Mouse (Mus musculus) brown adipose tissue, adult 24 weeks (tissue): ENCODE data around the gene Atp6v0e2. TPM values are rescaled to one million over a fixed set of nuclear protein-coding genes. Genes with fewer than 3 reads are reported as not detected.

Experiments
- H3K27ac ChIP-seq: fragments of 200-500 bp; replicated peaks from 2 replicates; pipeline ENCODE4 v1.5.1; 2012; ENCODE audit warnings: low read depth, mild to moderate bottlenecking, low read length
- H3K4me1 ChIP-seq: fragments of 200-500 bp; 2 replicates; pipeline ENCODE4 v1.6.1; 2012; ENCODE audit warnings: low read length, mixed read lengths; ENCODE audit not compliant: control insufficient read depth, insufficient read depth, insufficient read length
- H3K4me3 ChIP-seq: fragments of 200-500 bp; 2 replicates; pipeline ENCODE4 v1.5.1; 2012; ENCODE audit warnings: low read depth, mild to moderate bottlenecking, low read length, moderate library complexity; ENCODE audit not compliant: insufficient read depth
- polyA plus RNA-seq: library from polyadenylated mRNA; stranded (reverse); fragments of >200 nt; gene quantifications from 2 replicates; pipeline ENCODE4 v1.2.4, GENCODE M21; 2012; ENCODE audit not compliant: missing spikeins, insufficient read depth, insufficient read length

The Atp6v0e2 gene
- polyA plus RNA-seq, 1 experiment = 4.0 TPM

GRCm38 (mm10) chr6:48529871-48530440 lies 7.5 kb upstream of the Atp6v0e2 start:
- H3K4me1 ChIP-seq = peaks cover 8% of the 10 kb centered on the region
- H3K27ac ChIP-seq = no peak overlapping the region

GRCm38 (mm10) chr6:48530862-48531261 lies 6.6 kb upstream of the Atp6v0e2 start:
- peaks cover 8% of the 10 kb centered on the region for H3K4me1 ChIP-seq
- H3K4me3 ChIP-seq = no peak overlapping the region
- H3K27ac ChIP-seq = no peak overlapping the region

More at GRCm38 (mm10) chr6:48529871-48530440, 7.5 kb upstream of the Atp6v0e2 start:
- no peak overlapping the region for H3K4me3 ChIP-seq

GRCm38 (mm10) chr6:48533475-48533874 lies 3.9 kb upstream of the Atp6v0e2 start:
- H3K4me1 ChIP-seq = peaks cover 8% of the 10 kb centered on the region
- H3K27ac ChIP-seq = no peak overlapping the region
- no peak overlapping the region for H3K4me3 ChIP-seq

GRCm38 (mm10) chr6:48534913-48535312 lies 2.5 kb upstream of the Atp6v0e2 start:
- Histone ChIP-seq H3K4me3 (no peak overlapping the region), H3K27ac (no peak overlapping the region), H3K4me1 (peaks cover 7% of the 10 kb centered on the region)

GRCm38 (mm10) chr6:48536091-48536490 lies 1.3 kb upstream of the Atp6v0e2 start:
- peaks cover 6% of the 10 kb centered on the region for H3K4me1 ChIP-seq
- no peak overlapping the region for H3K4me3 ChIP-seq
- no peak overlapping the region for H3K27ac ChIP-seq

GRCm38 (mm10) chr6:48538841-48539737 lies 1.7 kb downstream of the Atp6v0e2 start:
- no peak overlapping the region for H3K4me3 ChIP-seq
- H3K4me1 ChIP-seq = peaks cover 14% of the 10 kb centered on the region
- no peak overlapping the region for H3K27ac ChIP-seq

GRCm38 (mm10) chr6:48539860-48540259 lies 2.4 kb downstream of the Atp6v0e2 start:
- Histone ChIP-seq H3K27ac (no peak overlapping the region), H3K4me1 (peaks cover 14% of the 10 kb centered on the region), H3K4me3 (no peak overlapping the region)

- Histone ChIP-seq H3K4me3 (no peak overlapping the region), H3K27ac (peak overlapping the region; percentile 66), H3K4me1 (peaks cover 14% of the 10 kb centered on the region)
Measured at GRCm38 (mm10) chr6:48540721-48541120, 3.3 kb downstream of the Atp6v0e2 start.

- Histone ChIP-seq H3K4me1 (peaks cover 14% of the 10 kb centered on the region), H3K27ac (peak overlapping the region; percentile 66), H3K4me3 (no peak overlapping the region)
Measured at GRCm38 (mm10) chr6:48541560-48542450, 4.4 kb downstream of the Atp6v0e2 start.

GRCm38 (mm10) chr6:48542631-48543030 lies 5.2 kb downstream of the Atp6v0e2 start:
- peaks cover 14% of the 10 kb centered on the region for H3K4me1 ChIP-seq
- peak overlapping the region; percentile 26; the same call in 1 of the 2 replicates for H3K27ac ChIP-seq
- no peak overlapping the region for H3K4me3 ChIP-seq

GRCm38 (mm10) chr6:48545251-48545650 lies 7.8 kb downstream of the Atp6v0e2 start:
- Histone ChIP-seq H3K4me1 (peaks cover 19% of the 10 kb centered on the region), H3K27ac (no peak overlapping the region), H3K4me3 (no peak overlapping the region)

- peak overlapping the region; percentile 49; the same call in 1 of the 2 replicates for H3K27ac ChIP-seq
- H3K4me1 ChIP-seq = peaks cover 14% of the 10 kb centered on the region
- no peak overlapping the region for H3K4me3 ChIP-seq
Measured at GRCm38 (mm10) chr6:48546271-48546670, 8.9 kb downstream of the Atp6v0e2 start.

- peak overlapping the region; percentile 49; the same call in 1 of the 2 replicates for H3K27ac ChIP-seq
- no peak overlapping the region for H3K4me3 ChIP-seq
- H3K4me1 ChIP-seq = peaks cover 12% of the 10 kb centered on the region
Measured at GRCm38 (mm10) chr6:48546858-48547257, 9.4 kb downstream of the Atp6v0e2 start.

GRCm38 (mm10) chr6:48548314-48548713 lies 10.9 kb downstream of the Atp6v0e2 start:
- Histone ChIP-seq H3K4me1 (peaks cover 5% of the 10 kb centered on the region), H3K4me3 (no peak overlapping the region), H3K27ac (peak overlapping the region; percentile 40)

GRCm38 (mm10) chr6:48552918-48553317 lies 15.5 kb downstream of the Atp6v0e2 start:
- Histone ChIP-seq H3K27ac (no peak overlapping the region), H3K4me1 (peaks cover 8% of the 10 kb centered on the region), H3K4me3 (no peak overlapping the region)
